Mouse (Mus musculus): Measurements from ENCODE around the gene Prl3d2.
"Not testable (repeated sequence)": the region's sequence is repeated elsewhere in the genome, so short reads cannot be mapped to it uniquely, and the experiment has no call there.

Gene Prl3d2

DNA sequence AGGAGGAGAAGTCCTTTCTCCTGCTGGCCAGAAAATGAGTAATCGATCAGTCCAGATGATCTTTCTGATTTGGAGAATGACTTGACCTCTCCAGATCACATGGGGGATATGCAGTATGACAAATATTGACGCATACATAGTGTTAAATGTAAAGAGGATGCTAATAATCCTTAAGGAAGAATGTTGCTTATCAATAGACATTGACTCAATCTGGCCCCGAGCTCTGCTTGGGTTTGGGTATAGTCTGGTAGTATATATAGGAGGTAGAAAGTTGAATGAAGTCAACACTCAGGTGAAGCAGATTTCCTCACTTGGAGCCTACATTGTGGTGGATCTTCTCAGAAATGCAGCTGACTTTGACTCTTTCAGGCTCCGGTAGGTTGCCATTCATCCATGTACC, at the start of gene Prl3d2:
Prl3d2 (plus strand) TSS at position 301 of the 400 bp plus-strand sequence.
- not testable (repeated sequence) for DNase-seq (ENCODE audit: extremely low spot score, low read depth, low spot score)

DNA sequence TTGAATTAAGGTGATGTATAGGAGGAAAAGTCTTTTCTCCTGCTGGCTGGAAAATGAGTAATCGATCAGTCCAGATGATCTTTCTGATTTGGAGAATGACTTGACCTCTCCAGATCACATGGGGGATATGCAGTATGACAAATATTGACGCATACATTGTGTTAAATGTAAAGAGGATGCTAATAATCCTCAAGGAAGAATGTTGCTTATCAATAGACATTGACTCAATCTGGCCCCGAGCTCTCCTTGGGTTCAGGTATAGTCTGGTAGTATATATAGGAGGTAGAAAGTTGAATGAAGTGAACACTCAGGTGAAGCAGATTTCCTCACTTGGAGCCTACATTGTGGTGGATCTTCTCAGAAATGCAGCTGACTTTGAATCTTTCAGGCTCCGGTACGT, 27.6 kb upstream of the Prl3d2 start, which contains the start of gene Prl3d1:
Prl3d1 (plus strand) TSS at position 301 of the 400 bp plus-strand sequence.
- not testable (repeated sequence) for DNase-seq (ENCODE audit: extremely low spot score, low read depth, low spot score)

DNA sequence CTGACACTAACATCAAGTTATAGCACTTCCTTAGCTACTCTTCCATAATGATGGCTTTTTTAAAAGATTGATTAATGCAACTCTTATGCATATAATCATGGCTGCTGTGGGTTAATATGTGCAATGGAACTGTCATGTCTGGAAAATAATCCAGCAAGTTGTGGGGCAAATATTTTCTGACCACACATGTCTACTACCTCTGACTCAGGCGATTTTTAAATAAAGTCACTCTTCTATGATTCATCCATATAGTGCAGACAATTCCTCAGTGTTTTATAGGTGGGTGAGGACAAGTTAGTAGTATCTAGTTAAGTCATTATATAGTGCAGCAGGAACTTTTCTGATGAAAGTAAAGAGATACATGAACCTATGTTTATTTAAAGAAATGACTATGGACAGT, 26.8 kb downstream of the Prl3d2 start:
- no peak for DNase-seq (ENCODE audit: extremely low spot score, low read depth, low spot score)

DNA sequence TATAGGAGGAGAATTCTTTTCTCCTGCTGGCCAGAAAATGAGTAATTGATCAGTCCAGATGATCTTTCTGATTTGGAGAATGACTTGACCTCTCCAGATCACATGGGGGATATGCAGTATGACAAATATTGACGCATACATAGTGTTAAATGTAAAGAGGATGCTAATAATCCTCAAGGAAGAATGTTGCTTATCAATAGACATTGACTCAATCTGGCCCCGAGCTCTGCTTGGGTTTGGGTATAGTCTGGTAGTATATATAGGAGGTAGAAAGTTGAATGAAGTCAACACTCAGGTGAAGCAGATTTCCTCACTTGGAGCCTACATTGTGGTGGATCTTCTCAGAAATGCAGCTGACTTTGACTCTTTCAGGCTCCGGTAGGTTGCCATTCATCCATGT, 35.0 kb downstream of the Prl3d2 start, which contains the start of gene Prl3d3:
Prl3d3 (plus strand) TSS at position 301 of the 400 bp plus-strand sequence.
- DNase-seq (ENCODE audit: extremely low spot score, low read depth, low spot score), result not testable (repeated sequence)

All from hindlimb bud, embryonic 11.5 days (tissue).